Mouse (Mus musculus) gastrocnemius, adult 18-20 months (tissue): ENCODE results near the gene Cd69. TPM values are rescaled to one million over a fixed set of nuclear protein-coding genes. Genes with fewer than 3 reads are reported as not detected.

Experiments used
- DNase-seq: peaks from one replicate; pipeline ENCODE4 v3.0.0; 2021; ENCODE audit warnings: low spot score
- long read RNA-seq, 2 experiments: library from polyadenylated mRNA; stranded (forward); transcript quantifications; one replicate each; pipeline ENCODE4 v2.0.0; 2021
- total RNA-seq, 2 experiments: library from RNA; stranded (reverse); gene quantifications; 2 replicates each; pipeline ENCODE4 v1.2.3; 2021

Cd69 gene
- total RNA-seq: under 1 TPM in 1 of 2 experiments, not detected in 1; 0.12 TPM
- long read RNA-seq, experiment 1, partial matches to known transcripts: 0 of 1 reads
- long read RNA-seq, experiment 1, other reads (novel, unspliced or antisense): 0 of 1 reads
- long read RNA-seq, experiment 2: 0 reads

DNA sequence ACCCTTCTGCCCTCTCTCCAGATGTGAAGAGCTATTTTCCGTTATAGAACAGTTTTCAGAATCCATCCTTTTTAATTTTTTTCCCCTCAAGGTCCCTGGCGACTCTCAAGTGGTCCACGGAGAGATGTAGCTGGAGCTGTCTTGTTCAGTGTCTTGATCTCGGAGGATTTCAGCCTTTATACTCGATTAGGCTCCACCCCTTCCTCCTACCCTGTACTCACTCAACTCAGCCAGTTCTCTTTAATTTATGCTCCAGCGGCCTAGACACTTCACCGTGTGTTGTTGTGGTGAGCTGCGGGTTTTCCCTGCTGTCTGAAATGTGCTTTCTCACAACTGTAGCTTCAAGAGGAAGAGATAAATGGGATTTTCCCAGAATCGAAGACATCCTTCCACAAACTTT, at the start of gene Cd69:
Gene Cd69 (minus strand): TSS at position 217 of the 400 bp plus-strand sequence.
- no peak for DNase-seq

DNA sequence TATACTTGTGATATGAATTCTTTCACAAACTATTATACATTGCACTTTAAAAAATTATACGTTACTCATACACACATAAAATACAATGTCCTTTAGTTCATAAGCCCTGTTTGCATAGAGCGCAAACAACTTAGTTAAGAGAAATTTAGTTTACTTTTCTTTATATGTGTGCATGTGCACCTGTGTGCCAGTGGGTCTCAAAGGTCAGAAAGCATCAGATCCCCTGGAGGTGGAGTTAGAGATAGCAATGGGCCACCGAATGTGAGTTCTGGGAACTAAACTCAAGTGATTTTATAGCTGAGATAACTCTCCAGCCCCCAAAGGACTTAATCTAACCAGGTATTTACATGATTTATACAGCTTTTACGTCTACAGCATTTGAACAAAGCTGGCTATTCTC, 44.1 kb upstream of the Cd69 start:
- DNase-seq: no peak

DNA sequence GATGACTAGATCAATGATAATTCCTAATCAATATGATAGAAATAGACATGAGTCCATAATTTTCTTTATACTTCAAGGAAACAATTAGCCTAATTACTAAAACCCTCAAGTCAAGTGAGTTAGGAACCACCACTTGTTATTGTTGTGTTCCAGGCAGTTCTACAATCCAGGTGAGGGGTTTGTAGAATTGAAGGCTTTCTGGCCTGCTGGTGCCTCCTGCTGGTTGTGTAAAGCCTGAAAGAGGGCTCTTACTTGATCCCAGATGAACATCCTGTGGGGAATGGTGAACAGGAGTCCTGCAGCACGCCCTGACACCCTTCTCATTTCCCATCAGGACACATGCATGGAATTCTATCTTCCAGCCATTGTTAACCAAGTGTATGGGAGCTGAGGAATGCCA, 43.2 kb upstream of the Cd69 start:
- no peak for DNase-seq

DNA sequence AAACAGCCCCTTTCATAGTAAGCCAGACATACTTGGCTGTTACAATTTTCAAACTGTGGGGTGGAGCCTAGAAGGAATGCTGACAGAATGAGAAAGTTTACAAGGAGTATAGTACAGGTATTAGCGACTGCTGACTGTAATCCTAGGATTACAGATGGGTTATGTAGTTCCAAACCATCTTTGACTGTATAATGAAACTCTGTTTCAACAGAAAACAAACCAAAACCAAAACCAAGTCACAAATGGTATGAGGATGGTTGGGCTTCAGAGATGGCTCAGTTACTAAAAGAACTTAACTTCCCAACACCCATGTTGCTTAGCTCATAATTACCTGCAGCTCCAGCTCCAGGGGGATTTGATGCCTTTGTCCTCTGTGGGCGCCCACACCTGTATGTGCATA, 41.2 kb upstream of the Cd69 start:
- DNase-seq: no peak

GRCm38 (mm10) chr6:129315698-129316097, 40.5 kb upstream of the Cd69 start:
- DNase-seq: no peak

DNA sequence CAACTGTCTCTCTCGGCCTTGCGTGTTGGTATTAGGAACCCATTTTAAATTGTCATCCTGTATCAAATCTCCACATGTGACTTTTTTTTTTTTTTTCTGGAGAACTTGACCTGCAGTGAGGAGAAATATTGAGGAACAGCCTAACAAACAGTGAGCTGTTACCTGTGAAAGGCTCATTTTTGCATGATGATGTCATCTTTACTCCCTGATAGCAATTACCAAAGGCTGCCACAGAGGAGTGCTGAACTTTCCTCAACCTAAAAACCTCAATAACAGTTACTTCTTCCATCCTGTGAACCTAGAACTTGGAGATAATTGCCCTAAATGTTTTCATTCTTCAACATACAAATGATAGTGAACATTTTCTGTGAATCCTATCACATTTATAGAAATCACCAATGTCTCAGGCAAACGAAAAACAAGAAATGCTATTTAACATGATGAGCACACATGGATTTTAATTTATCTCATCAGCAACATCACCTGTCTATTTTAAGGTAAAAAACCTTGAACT, 39.5 kb upstream of the Cd69 start:
- no peak for DNase-seq

GRCm38 (mm10) chr6:129312499-129312898, 37.3 kb upstream of the Cd69 start:
- DNase-seq: no peak

GRCm38 (mm10) chr6:129304180-129304579, 28.9 kb upstream of the Cd69 start:
- DNase-seq: no peak

GRCm38 (mm10) chr6:129288708-129289107, 13.5 kb upstream of the Cd69 start:
- DNase-seq: no peak

DNA sequence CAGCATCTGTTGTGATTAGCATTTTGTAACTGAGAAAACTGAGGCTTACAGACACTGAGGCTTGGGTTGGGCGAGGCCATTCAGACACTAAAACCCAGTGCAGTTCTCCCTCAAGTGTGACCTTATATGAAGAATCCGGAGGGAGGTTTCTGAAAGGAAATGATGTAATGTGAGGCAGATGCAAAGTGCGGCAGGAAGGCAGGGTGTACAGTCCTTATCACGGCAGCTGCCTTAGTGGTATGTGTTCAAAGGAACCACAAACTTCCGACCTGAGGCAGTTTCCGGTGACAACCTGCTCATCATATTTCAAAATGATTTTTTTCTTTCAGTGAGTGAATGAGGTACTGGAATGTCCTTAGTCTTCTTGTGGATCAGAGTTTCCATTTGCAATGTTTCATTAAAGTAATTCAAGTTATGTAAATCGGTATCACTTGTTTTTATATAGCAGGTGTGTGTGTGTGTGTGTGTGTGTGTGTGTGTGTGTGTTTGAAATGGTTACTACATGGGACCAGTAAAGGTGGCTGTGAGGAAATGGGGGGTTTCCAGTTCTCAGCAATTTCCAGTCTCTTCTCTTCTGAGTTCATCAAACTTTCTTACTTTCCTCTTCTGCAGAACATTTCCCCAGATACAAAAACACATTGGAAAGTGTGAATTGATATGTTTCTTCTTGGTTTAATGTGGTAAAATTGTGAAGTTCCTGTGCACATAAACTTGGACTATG, 9.3 kb upstream of the Cd69 start:
- DNase-seq: no peak

DNA sequence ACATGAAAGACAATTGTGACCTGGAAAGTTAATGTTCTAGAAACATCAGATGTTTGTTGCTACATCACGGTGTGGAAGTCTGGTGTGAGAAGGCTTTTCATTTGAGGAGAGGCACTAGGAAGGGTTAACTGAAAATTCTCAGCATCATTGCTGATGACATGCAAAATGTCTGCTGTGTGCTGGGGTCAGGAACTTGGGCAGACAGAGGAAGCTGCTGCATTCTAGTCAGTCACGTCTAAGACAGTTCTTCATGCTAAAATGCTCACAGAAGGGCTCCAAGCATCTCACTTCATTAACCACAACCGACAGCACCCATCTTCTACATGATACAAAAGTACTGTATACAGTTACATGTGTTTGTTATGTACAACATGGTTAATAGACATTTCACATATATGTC, 8.0 kb upstream of the Cd69 start:
- no peak for DNase-seq

DNA sequence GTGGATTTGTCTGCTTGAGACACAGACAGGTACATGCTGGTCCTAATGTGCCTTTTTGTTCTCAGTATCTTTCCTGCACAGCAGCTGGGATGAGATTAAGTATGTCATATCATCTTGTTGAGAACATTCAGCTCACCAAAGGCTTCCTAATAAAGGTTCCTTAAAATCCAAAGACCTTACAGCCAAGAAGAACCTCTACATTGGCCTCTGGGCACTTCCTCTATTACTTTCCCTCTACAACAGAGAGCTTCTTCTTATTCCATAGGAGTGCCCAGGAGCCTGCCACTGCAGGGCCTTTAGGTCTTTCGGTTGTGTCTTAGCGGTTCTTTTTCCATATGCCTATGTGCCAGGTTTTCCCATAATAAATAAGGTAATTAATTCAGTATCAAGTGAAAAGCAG, 1.2 kb upstream of the Cd69 start:
- no peak for DNase-seq

GRCm38 (mm10) chr6:129275624-129276203, 478 bp upstream of the Cd69 start:
- DNase-seq: no peak

GRCm38 (mm10) chr6:129274476-129274875, 760 bp downstream of the Cd69 start:
- no peak for DNase-seq

GRCm38 (mm10) chr6:129273662-129274061, 1.6 kb downstream of the Cd69 start:
- DNase-seq: no peak

GRCm38 (mm10) chr6:129266438-129267022, 8.7 kb downstream of the Cd69 start:
- DNase-seq: no peak

- DNase-seq: no peak
Measured at GRCm38 (mm10) chr6:129265821-129266220, 9.4 kb downstream of the Cd69 start.

DNA sequence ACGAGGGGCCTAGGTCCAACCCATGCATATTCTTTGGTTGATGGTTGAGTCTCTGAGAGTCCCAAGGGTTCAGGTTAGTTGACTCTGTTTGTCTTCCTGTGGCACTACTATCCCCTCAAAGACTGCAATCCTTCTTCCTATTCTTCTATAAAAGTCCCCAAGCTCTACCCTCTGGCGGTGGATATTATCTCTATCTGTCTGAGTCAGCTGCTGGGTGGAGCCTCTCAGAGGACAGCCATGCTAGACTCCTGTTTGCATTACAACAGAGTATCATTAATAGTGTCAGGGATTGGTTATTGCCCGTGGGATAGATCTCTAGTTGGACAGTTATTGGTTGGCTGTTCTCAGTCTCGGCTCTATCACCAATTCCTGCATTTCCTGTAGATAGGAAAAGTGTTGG, 14.3 kb downstream of the Cd69 start:
- DNase-seq: no peak

GRCm38 (mm10) chr6:129260034-129260433, 15.2 kb downstream of the Cd69 start:
- no peak for DNase-seq

DNA sequence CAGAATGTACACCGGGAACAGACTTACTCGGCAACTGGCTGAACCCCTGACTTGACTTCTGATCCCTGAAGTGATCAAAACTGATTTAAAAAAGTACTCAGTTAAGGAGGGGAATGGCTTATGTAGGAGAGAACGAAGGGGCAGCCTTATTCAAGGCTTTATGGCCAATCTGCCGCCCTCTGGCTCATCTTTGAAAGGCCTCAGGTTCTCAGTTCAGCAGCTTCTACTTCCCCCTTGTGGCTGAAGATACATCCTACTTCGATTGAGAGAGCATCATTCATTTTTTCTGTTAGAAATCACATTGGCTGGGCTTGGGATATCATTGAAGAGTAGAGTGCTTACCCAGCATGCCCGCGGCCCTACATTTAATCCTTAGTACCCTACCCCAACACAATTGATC, 19.2 kb downstream of the Cd69 start:
- peak; percentile 26 for DNase-seq

DNA sequence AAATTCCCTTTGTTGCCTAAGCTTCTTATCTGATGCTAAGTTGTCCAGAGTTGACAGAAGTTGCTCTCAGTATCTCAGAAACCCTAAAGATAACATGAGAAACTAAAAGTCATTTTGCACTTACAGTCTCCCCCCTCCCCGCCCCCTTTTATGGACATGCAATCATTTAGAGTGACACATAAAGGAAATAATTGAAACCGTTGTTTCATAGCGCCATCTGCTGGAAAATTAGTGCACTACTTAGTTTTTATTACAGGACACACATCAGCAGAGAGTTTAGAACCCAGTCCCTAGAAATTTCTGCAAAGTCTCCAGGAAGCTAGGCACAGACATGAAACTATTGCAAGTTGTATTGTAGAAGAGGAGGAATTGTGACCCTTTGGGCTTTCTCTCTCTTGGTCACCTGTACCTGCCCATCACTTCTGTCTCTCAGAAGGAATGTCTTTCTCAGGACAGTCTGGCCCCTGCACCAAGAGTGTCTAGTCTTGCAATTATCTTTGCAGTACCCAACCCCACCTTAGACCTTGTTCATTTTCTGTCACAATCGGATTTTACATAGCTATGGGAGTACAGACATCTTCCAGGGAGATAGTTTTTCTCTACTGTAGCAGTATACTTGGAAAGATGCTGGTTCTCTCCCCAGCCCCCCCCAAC, 20.2 kb downstream of the Cd69 start:
- DNase-seq: peak; percentile 43

DNA sequence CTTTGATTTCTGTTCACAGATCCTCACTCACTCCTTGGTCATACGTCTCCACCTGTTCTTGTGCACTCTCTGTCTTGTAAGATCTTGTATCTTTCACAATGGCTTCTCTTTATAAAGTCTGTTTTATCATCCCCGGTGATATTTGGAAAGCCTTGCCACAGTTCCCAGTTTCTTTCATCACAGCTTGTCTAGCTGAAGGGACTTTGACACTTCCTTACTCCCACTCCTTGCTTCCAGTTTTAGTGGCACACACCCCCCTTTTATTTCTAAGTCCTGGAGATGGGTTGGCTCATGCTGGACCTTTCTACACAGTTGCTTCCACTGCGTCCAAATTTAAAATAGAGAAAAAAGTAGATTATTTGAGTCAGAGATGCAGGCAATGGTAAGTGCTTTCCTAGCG, 20.9 kb downstream of the Cd69 start:
- no peak for DNase-seq
